Mouse (Mus musculus) embryonic facial prominence, embryonic 14.5 days (tissue): ENCODE measurements at regions not wholly inside any gene's neighbourhood (a gene's known extent, or its start where the extent isn't known, plus 50 kb on each side); places are given as distances from the start of the nearest gene placed in this dataset.

ENCODE experiments used
- ATAC-seq: fragments of 200-750 bp; cut with Nextera tagmentation; 2 replicates; pipeline ENCODE4 v1.8.0; 2017; ENCODE audit warnings: low read depth, moderate number of reproducible peaks, moderate TSS enrichment
- DNase-seq: peaks from one replicate; pipeline ENCODE4 v3.0.0-alpha.2; 2015; ENCODE audit warnings: low spot score
- H3K27ac ChIP-seq: fragments of 300-500 bp; sonication (generic); replicated peaks from 2 replicates; pipeline ENCODE4 v1.5.1; 2014; ENCODE audit warnings: low read depth, mild to moderate bottlenecking, low read length, moderate library complexity
- H3K27me3 ChIP-seq: fragments of 300-500 bp; sonication (generic); replicated peaks from 2 replicates; pipeline ENCODE4 v1.6.1; 2014; ENCODE audit warnings: low read length; ENCODE audit not compliant: control insufficient read depth, insufficient read depth
- H3K36me3 ChIP-seq: fragments of 300-500 bp; sonication (generic); 2 replicates; pipeline ENCODE4 v1.6.1; 2014; ENCODE audit warnings: low read length, mixed read lengths; ENCODE audit not compliant: control insufficient read depth, insufficient read depth
- H3K4me1 ChIP-seq: fragments of 300-500 bp; sonication (generic); 2 replicates; pipeline ENCODE4 v1.6.1; 2014; ENCODE audit warnings: antibody characterized with exemption, low read length; ENCODE audit not compliant: control insufficient read depth, insufficient read depth
- H3K4me2 ChIP-seq: fragments of 300-500 bp; sonication (generic); 2 replicates; pipeline ENCODE4 v1.6.1; 2014; ENCODE audit warnings: low read depth, mild to moderate bottlenecking, low read length, moderate library complexity, mixed read lengths
- H3K4me3 ChIP-seq: fragments of 300-500 bp; sonication (generic); 2 replicates; pipeline ENCODE4 v1.5.1; 2014; ENCODE audit warnings: low read depth, mild to moderate bottlenecking, low read length
- H3K9ac ChIP-seq: fragments of 300-500 bp; sonication (generic); 2 replicates; pipeline ENCODE4 v1.6.1; 2014; ENCODE audit warnings: low read depth, mild to moderate bottlenecking, low read length, moderate library complexity, mixed read lengths
- H3K9me3 ChIP-seq: fragments of 300-500 bp; sonication (generic); 2 replicates; pipeline ENCODE4 v1.6.1; 2016; ENCODE audit warnings: low read length; ENCODE audit not compliant: control insufficient read depth
- WGBS: fragments of 180-500 bp; shearing (Covaris S2); extraction: QIAGEN DNeasy Blood & Tissue Kit; methylation state at CpG from one replicate; pipeline ENCODE4 v1.1.7; 2014; 5-methylcytosine and 5-hydroxymethylcytosine counted together

- no peak for ATAC-seq
- H3K36me3 ChIP-seq = no peaks in the 10 kb centered on the region
- H3K9me3 ChIP-seq = peaks cover 8% of the 10 kb centered on the region
- peak; percentile 49 for DNase-seq
- no peak overlapping the region for H3K4me3 ChIP-seq
- no peak overlapping the region for H3K9ac ChIP-seq
- no peak overlapping the region for H3K4me2 ChIP-seq
- H3K27me3 ChIP-seq = no peaks in the 10 kb centered on the region
- peaks cover 3% of the 10 kb centered on the region; the same call in 1 of the 2 replicates for H3K4me1 ChIP-seq
- H3K27ac ChIP-seq = no peak overlapping the region
- WGBS = 57% methylated on average over 10 of the region's 10 CpGs
These were observed 138.8 kb upstream of the Ddhd1 start for GRCm38 (mm10) chr14:45796665-45797319.

GRCm38 (mm10) chr14:45797320-45797696 is 139.4 kb upstream of the Ddhd1 start:
- Histone ChIP-seq H3K9me3 (peaks cover 8% of the 10 kb centered on the region), H3K27me3 (no peaks in the 10 kb centered on the region), H3K4me2 (no peak overlapping the region), H3K4me3 (no peak overlapping the region), H3K27ac (no peak overlapping the region), H3K9ac (no peak overlapping the region), H3K4me1 (peaks cover 3% of the 10 kb centered on the region; the same call in 1 of the 2 replicates), H3K36me3 (no peaks in the 10 kb centered on the region)
- DNase-seq = no peak
- no peak for ATAC-seq
- WGBS = 83% methylated on average over 4 of the region's 4 CpGs

- no peaks in the 10 kb centered on the region for H3K36me3 ChIP-seq
- no peak overlapping the region for H3K9ac ChIP-seq
- peak; percentile 53 for DNase-seq
- 71% methylated on average over 2 of the region's 2 CpGs for WGBS
- no peak overlapping the region for H3K4me2 ChIP-seq
- ATAC-seq = no peak
- no peak overlapping the region for H3K4me3 ChIP-seq
- no peaks in the 10 kb centered on the region for H3K27me3 ChIP-seq
- H3K27ac ChIP-seq = no peak overlapping the region
- H3K4me1 ChIP-seq = peaks cover 3% of the 10 kb centered on the region; the same call in 1 of the 2 replicates
- peaks cover 8% of the 10 kb centered on the region for H3K9me3 ChIP-seq
These were observed 141.3 kb upstream of the Ddhd1 start for GRCm38 (mm10) chr14:45799286-45799685.

- no peak for ATAC-seq
- Histone ChIP-seq H3K9me3 (no peaks in the 10 kb centered on the region), H3K27me3 (no peaks in the 10 kb centered on the region), H3K4me2 (no peak overlapping the region), H3K27ac (no peak overlapping the region), H3K9ac (no peak overlapping the region), H3K4me1 (no peaks in the 10 kb centered on the region), H3K4me3 (no peak overlapping the region), H3K36me3 (no peaks in the 10 kb centered on the region)
- DNase-seq = no peak
- WGBS = 81% methylated on average over 3 of the region's 3 CpGs
These were observed 148.0 kb upstream of the Ddhd1 start for GRCm38 (mm10) chr14:45805950-45806349.

GRCm38 (mm10) chr14:45806726-45807280 is 148.9 kb upstream of the Ddhd1 start:
- Histone ChIP-seq H3K4me1 (no peaks in the 10 kb centered on the region), H3K4me3 (no peak overlapping the region), H3K9me3 (no peaks in the 10 kb centered on the region), H3K27me3 (no peaks in the 10 kb centered on the region), H3K9ac (no peak overlapping the region), H3K4me2 (no peak overlapping the region), H3K36me3 (no peaks in the 10 kb centered on the region), H3K27ac (no peak overlapping the region)
- no peak for ATAC-seq
- DNase-seq = no peak
- WGBS = 73% methylated on average over 7 of the region's 7 CpGs

- H3K27me3 ChIP-seq = no peaks in the 10 kb centered on the region
- no peaks in the 10 kb centered on the region for H3K36me3 ChIP-seq
- H3K4me1 ChIP-seq = no peaks in the 10 kb centered on the region
- 90% methylated on average over 7 of the region's 7 CpGs for WGBS
- no peak overlapping the region for H3K4me3 ChIP-seq
- DNase-seq = no peak
- H3K4me2 ChIP-seq = no peak overlapping the region
- no peak for ATAC-seq
- no peak overlapping the region for H3K27ac ChIP-seq
- no peak overlapping the region for H3K9ac ChIP-seq
- H3K9me3 ChIP-seq = no peaks in the 10 kb centered on the region
These were observed 149.8 kb upstream of the Ddhd1 start for GRCm38 (mm10) chr14:45807767-45808166.

- Histone ChIP-seq H3K9me3 (no peaks in the 10 kb centered on the region), H3K27ac (no peak overlapping the region), H3K9ac (no peak overlapping the region), H3K27me3 (no peaks in the 10 kb centered on the region), H3K4me1 (no peaks in the 10 kb centered on the region), H3K4me3 (no peak overlapping the region), H3K4me2 (no peak overlapping the region), H3K36me3 (no peaks in the 10 kb centered on the region)
- WGBS = 88% methylated on average over 7 of the region's 7 CpGs
- ATAC-seq (no peak), DNase-seq (no peak)
These were observed 151.5 kb upstream of the Ddhd1 start for GRCm38 (mm10) chr14:45809491-45809890.

GRCm38 (mm10) chr14:45810101-45810500 is 152.2 kb upstream of the Ddhd1 start:
- Histone ChIP-seq H3K4me1 (no peaks in the 10 kb centered on the region), H3K9ac (no peak overlapping the region), H3K4me3 (no peak overlapping the region), H3K9me3 (no peaks in the 10 kb centered on the region), H3K27me3 (no peaks in the 10 kb centered on the region), H3K36me3 (no peaks in the 10 kb centered on the region), H3K4me2 (no peak overlapping the region), H3K27ac (no peak overlapping the region)
- ATAC-seq = no peak
- 57% methylated on average over 4 of the region's 4 CpGs for WGBS
- DNase-seq = no peak

GRCm38 (mm10) chr14:45810630-45811029 is 152.7 kb upstream of the Ddhd1 start:
- no peaks in the 10 kb centered on the region for H3K9me3 ChIP-seq
- H3K4me3 ChIP-seq = no peak overlapping the region
- ATAC-seq (no peak), DNase-seq (no peak)
- H3K9ac ChIP-seq = no peak overlapping the region
- no peak overlapping the region for H3K4me2 ChIP-seq
- 54% methylated on average over 3 of the region's 3 CpGs for WGBS
- no peaks in the 10 kb centered on the region for H3K27me3 ChIP-seq
- no peaks in the 10 kb centered on the region for H3K4me1 ChIP-seq
- no peaks in the 10 kb centered on the region for H3K36me3 ChIP-seq
- no peak overlapping the region for H3K27ac ChIP-seq
